9 mouse cellular contexts compared by ENCODE assay signal in the genomic region with DNA sequence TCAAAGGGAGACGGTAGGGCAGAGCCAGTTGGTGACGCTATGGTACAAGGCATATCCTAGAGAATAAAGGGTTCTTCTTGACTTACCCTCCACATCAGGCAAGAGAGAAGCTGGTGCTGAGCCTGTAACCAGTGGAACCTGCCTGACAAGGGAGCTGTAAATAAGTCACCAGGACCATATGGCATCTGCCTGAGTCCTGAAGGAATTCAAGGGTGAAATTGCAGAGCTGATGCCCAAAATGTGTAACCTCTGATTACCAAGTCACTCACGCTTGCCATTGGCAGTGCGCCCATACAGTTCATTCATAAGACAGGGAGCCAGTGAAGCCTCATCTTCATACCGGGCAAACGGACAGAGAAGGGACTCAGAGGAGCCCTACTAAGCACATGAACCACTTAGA. TPM values are rescaled to one million over a fixed set of nuclear protein-coding genes. Genes with fewer than 3 reads are reported as not detected.
DNase-seq lines count a peak whose midpoint lies in the region; ATAC-seq and TF ChIP-seq lines count a peak whose summit lies in the region.
"Had no signal": no experiment of that assay in that cellular context is flagged by ENCODE, and none has a peak within 500 bp of the region (broad histone marks: within the 10 kb centered on the region; RNA-seq: fewer than 3 reads in every experiment).

No protein-coding gene starts in this region.

- in situ Hi-C loops in Patski (cut with MboI; ENCODE audit: low pct_unique_long_range_greater_than_20kb): loop anchor here (5.0 to 10.0 kb wide), 3 partner anchors 36 to 166 kb away; a partner anchor contains a TSS

- no peaks in the 10 kb centered on the region for H3K27me3 ChIP-seq in heart, adult 2 months (ENCODE audit: control insufficient read depth, insufficient read depth, low read length)
- H3K27me3 ChIP-seq in Patski: no peaks in the 10 kb centered on the region
- no peaks in the 10 kb centered on the region for H3K27me3 ChIP-seq in kidney, embryonic 14.5 days (ENCODE audit: control insufficient read depth, insufficient read depth, low read length)
- no peaks in the 10 kb centered on the region for H3K27me3 ChIP-seq in midbrain, embryonic 16.5 days (ENCODE audit: control insufficient read depth, insufficient read depth, low read depth, low read length)

- WGBS in heart, adult 2 months: 64% methylated on average over 6 of the region's 6 CpGs
- WGBS in kidney, embryonic 14.5 days: 58% methylated on average over 6 of the region's 6 CpGs
- 69% methylated on average over 6 of the region's 6 CpGs for WGBS in midbrain, embryonic 16.5 days

- CTCF ChIA-PET in Patski (lab: Charles Lee): interaction anchor here (0.7 to 1.9 kb wide), 11 partner anchors 11 to 245 kb away, joined by 3 to 8 read pairs (median 3); a partner anchor contains a TSS

- no peak for TF ChIP-seq EP300 in heart, adult 2 months (IDR thresholded peaks at IDR 0.05; ENCODE audit: insufficient read depth, low read depth, low read length)

- TF ChIP-seq CTCF in heart, adult 2 months (IDR thresholded peaks at IDR 0.05): no peak
- peak; percentile 57 for TF ChIP-seq CTCF in Patski (IDR thresholded peaks at IDR 0.05)

- intact Hi-C loops in heart, adult 2 months (cut with DNase I): no loop called here

- no peak overlapping the region for H3K4me3 ChIP-seq in heart, adult 2 months
- H3K4me3 ChIP-seq in kidney, embryonic 14.5 days (ENCODE audit: low read length): no peak overlapping the region
- no peak overlapping the region for H3K4me3 ChIP-seq in midbrain, embryonic 16.5 days (ENCODE audit: low read depth, low read length)

- POLR2A ChIA-PET in Patski (lab: Charles Lee): interaction anchor here (0.7 kb wide), 1 partner anchor 192 kb away, joined by 3 read pairs; no protein-coding TSS in a partner anchor

- no peak overlapping the region for H3K4me2 ChIP-seq in kidney, embryonic 14.5 days (replicated peaks; ENCODE audit: low read depth, low read length)
- H3K4me2 ChIP-seq in midbrain, embryonic 16.5 days (ENCODE audit: low read length): no peak overlapping the region

- peaks cover 2% of the 10 kb centered on the region for H3K4me1 ChIP-seq in heart, adult 2 months (ENCODE audit: control insufficient read depth, insufficient read depth, low read length)
- peaks cover 13% of the 10 kb centered on the region for H3K4me1 ChIP-seq in kidney, embryonic 14.5 days (ENCODE audit: control insufficient read depth, insufficient read depth, low read length)
- H3K4me1 ChIP-seq in midbrain, embryonic 16.5 days (ENCODE audit: control insufficient read depth, insufficient read depth, low read length): peaks cover 6% of the 10 kb centered on the region

- TF ChIP-seq POLR2A in heart, adult 2 months (IDR thresholded peaks at IDR 0.05; ENCODE audit: insufficient read depth, low read depth, low read length): no peak

- no peaks in the 10 kb centered on the region for H3K9me3 ChIP-seq in kidney, embryonic 14.5 days (ENCODE audit: control insufficient read depth, low read length)
- H3K9me3 ChIP-seq in midbrain, embryonic 16.5 days (replicated peaks; ENCODE audit: control insufficient read depth, low read length, poor library complexity, severe bottlenecking): no peaks in the 10 kb centered on the region

- no peak overlapping the region for H3K9ac ChIP-seq in heart, adult 2 months (ENCODE audit: low read depth, low read length)
- H3K9ac ChIP-seq in kidney, embryonic 14.5 days (ENCODE audit: low read depth, low read length): no peak overlapping the region
- no peak overlapping the region for H3K9ac ChIP-seq in midbrain, embryonic 16.5 days (ENCODE audit: low read depth, low read length)
- H3K9ac ChIP-seq: liver, embryonic 14.5 days had no signal

- ATAC-seq in Patski: no peak
- ATAC-seq in kidney, embryonic 14.5 days (ENCODE audit: low FRiP score, low TSS enrichment): peak; percentile 71
- no peak for ATAC-seq in granulocyte monocyte progenitor cell, adult 5-6 weeks (replicated peaks; ENCODE audit: poor library complexity, severe bottlenecking)
- no peak for ATAC-seq in midbrain, embryonic 16.5 days

- peaks cover 2% of the 10 kb centered on the region; the same call in 1 of the 2 replicates for H3K79me2 ChIP-seq in heart, adult 2 months (replicated peaks; ENCODE audit: control insufficient read depth, insufficient read depth, low read length)

- H3K36me3 ChIP-seq in heart, adult 2 months (ENCODE audit: control insufficient read depth, insufficient read depth, low read length): no peaks in the 10 kb centered on the region
- no peaks in the 10 kb centered on the region for H3K36me3 ChIP-seq in kidney, embryonic 14.5 days (ENCODE audit: control insufficient read depth, insufficient read depth, low read length)
- H3K36me3 ChIP-seq in midbrain, embryonic 16.5 days (ENCODE audit: control insufficient read depth, insufficient read depth, low read length): no peaks in the 10 kb centered on the region

- peak; percentile 82 for DNase-seq in heart, adult 11 months
- no peak for DNase-seq in heart, adult 2 months
- DNase-seq in Patski (ENCODE audit: low read depth, low spot score): no peak
- DNase-seq in cerebellum, adult 8-10 months: peak; percentile 64
- no peak for DNase-seq in ovary, postnatal 36 days (ENCODE audit: low spot score)

- no peak overlapping the region for H3K27ac ChIP-seq in heart, adult 2 months
- H3K27ac ChIP-seq in kidney, embryonic 14.5 days (ENCODE audit: low read depth, low read length): no peak overlapping the region
- H3K27ac ChIP-seq in midbrain, embryonic 16.5 days (ENCODE audit: low read length): no peak overlapping the region
- H3K27ac ChIP-seq: liver, embryonic 14.5 days had no signal

RNA-seq across cellular contexts. Expression of a gene that starts 37.0 kb away (rescaled TPM):
- 10 to 100 TPM; 26.1 to 31.8 TPM for total RNA-seq in heart, adult 2 months (2021)
- 8.2 and 13.6 TPM in 2 replicates for polyA plus RNA-seq in heart, adult 2 months (2012; rRNA removed)
- 25.1 TPM for polyA plus RNA-seq in Patski (2021)
- 13.2 and 16.0 TPM in 2 replicates for polyA plus RNA-seq in kidney, embryonic 14.5 days (2014; fragmentation: Nextera tagmentation; extraction: Ambion mirVana)
- 3.0 and 3.8 TPM in 2 replicates for total RNA-seq in granulocyte monocyte progenitor cell, adult 5-6 weeks (2014; fragmentation: Nextera tagmentation)
- total RNA-seq in granulocyte monocyte progenitor cell, adult 5-6 weeks (2017): 2.3 and 3.6 TPM in 2 replicates
- polyA plus RNA-seq in midbrain, embryonic 16.5 days (2015; fragmentation: Nextera tagmentation; extraction: Ambion mirVana): 31.3 and 33.2 TPM in 2 replicates

Comparison
In these comparisons a context has a peak if more than half of its experiments do, and no peak if none do; other contexts are left out.
1. DNase-seq: peak in heart, adult 11 months (single experiment) and cerebellum, adult 8-10 months (single experiment); none in heart, adult 2 months (0 of 2), Patski (single experiment) and ovary, postnatal 36 days (single experiment).